Comparison of ENCODE assay signal across 11 mouse cellular contexts in the genomic region with DNA sequence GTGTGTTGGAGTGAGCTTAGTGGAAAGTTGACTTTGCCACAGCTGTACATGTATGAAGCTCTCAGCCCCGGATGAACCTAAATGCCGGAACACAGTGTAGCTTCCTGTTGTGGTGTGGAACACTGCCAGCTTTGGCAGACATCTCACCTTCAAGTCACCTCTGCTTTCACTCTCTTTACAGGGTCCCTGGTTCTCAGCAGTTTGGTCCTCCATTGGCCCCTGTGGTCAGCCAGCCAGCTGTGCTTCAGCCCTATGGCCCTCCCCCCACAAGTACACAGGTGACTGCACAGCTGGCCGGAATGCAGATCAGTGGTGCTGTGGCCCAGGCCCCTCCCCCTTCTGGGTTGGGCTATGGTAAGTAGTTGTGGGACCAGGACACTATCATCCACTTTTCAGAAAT. TPM values are rescaled to one million over a fixed set of nuclear protein-coding genes. Genes with fewer than 3 reads are reported as not detected.
DNase-seq lines count a peak whose midpoint lies in the region; ATAC-seq lines count a peak whose summit lies in the region.
"Had no signal": no experiment of that assay in that cellular context is flagged by ENCODE, and none has a peak within 500 bp of the region (broad histone marks: within the 10 kb centered on the region; RNA-seq: fewer than 3 reads in every experiment).

No protein-coding gene starts in this region.

- no peaks in the 10 kb centered on the region for H3K27me3 ChIP-seq in heart, embryonic 11.5 days (ENCODE audit: control insufficient read depth, insufficient read depth, low read length)
- no peaks in the 10 kb centered on the region for H3K27me3 ChIP-seq in heart, embryonic 16.5 days (ENCODE audit: control insufficient read depth, insufficient read depth, low read length)
- no peaks in the 10 kb centered on the region for H3K27me3 ChIP-seq in liver, embryonic 16.5 days (ENCODE audit: control insufficient read depth, insufficient read depth, low read depth, low read length)
- no peaks in the 10 kb centered on the region for H3K27me3 ChIP-seq in stomach, embryonic 16.5 days (ENCODE audit: control insufficient read depth, insufficient read depth, low read length)
- no peaks in the 10 kb centered on the region for H3K27me3 ChIP-seq in hindbrain, embryonic 12.5 days

- no peaks in the 10 kb centered on the region for H3K9me3 ChIP-seq in heart, embryonic 11.5 days (replicated peaks; ENCODE audit: control insufficient read depth, low read length)
- no peaks in the 10 kb centered on the region for H3K9me3 ChIP-seq in heart, embryonic 16.5 days (replicated peaks; ENCODE audit: control insufficient read depth, low read length)
- no peaks in the 10 kb centered on the region for H3K9me3 ChIP-seq in liver, embryonic 16.5 days (replicated peaks; ENCODE audit: control insufficient read depth, low read length)
- H3K9me3 ChIP-seq in stomach, embryonic 16.5 days (replicated peaks; ENCODE audit: control insufficient read depth, low read length) = no peaks in the 10 kb centered on the region
- no peaks in the 10 kb centered on the region for H3K9me3 ChIP-seq in hindbrain, embryonic 12.5 days (replicated peaks)

- no peak for DNase-seq in heart, postnatal 25 days (ENCODE audit: low spot score)
- no peak for DNase-seq in adipocyte (ENCODE audit: low spot score)
- DNase-seq in adrenal gland, adult 2 months = no peak
- DNase-seq: right cerebral cortex, postnatal 4 days had no signal

- intact Hi-C loops in heart, postnatal 25 days (cut with DNase I) = no loop called here

- H3K4me2 ChIP-seq in heart, embryonic 11.5 days = no peak overlapping the region
- no peak overlapping the region for H3K4me2 ChIP-seq in heart, embryonic 16.5 days (ENCODE audit: low read depth, low read length)
- no peak overlapping the region for H3K4me2 ChIP-seq in liver, embryonic 16.5 days (ENCODE audit: low read depth, low read length)
- H3K4me2 ChIP-seq in stomach, embryonic 16.5 days (ENCODE audit: low read depth, low read length) = no peak overlapping the region
- H3K4me2 ChIP-seq in hindbrain, embryonic 12.5 days (replicated peaks) = no peak overlapping the region

- WGBS in heart, embryonic 11.5 days (ENCODE audit: insufficient replicate concordance) = 73% methylated on average over 3 of the region's 3 CpGs
- 27% methylated on average over 3 of the region's 3 CpGs for WGBS in heart, embryonic 16.5 days
- WGBS in liver, embryonic 16.5 days (ENCODE audit: insufficient replicate concordance) = 54% methylated on average over 3 of the region's 3 CpGs
- 71% methylated on average over 3 of the region's 3 CpGs for WGBS in stomach, embryonic 16.5 days
- 82% methylated on average over 3 of the region's 3 CpGs for whole genome bisulfite sequencing in hindbrain, embryonic 12.5 days

- H3K27ac ChIP-seq in heart, embryonic 11.5 days (ENCODE audit: low read depth, low read length) = no peak overlapping the region
- H3K27ac ChIP-seq in heart, embryonic 16.5 days (ENCODE audit: low read length) = peak overlapping the region; percentile 5
- H3K27ac ChIP-seq in liver, embryonic 16.5 days (ENCODE audit: low read length) = no peak overlapping the region
- H3K27ac ChIP-seq in stomach, embryonic 16.5 days (ENCODE audit: low read length) = no peak overlapping the region
- no peak overlapping the region for H3K27ac ChIP-seq in hindbrain, embryonic 12.5 days
- H3K27ac ChIP-seq: hindbrain, postnatal 0 days had no signal

- H3K4me1 ChIP-seq in heart, embryonic 11.5 days (ENCODE audit: control insufficient read depth, insufficient read depth, low read length) = peaks cover 4% of the 10 kb centered on the region; the same call in 1 of the 2 replicates
- peaks cover 8% of the 10 kb centered on the region for H3K4me1 ChIP-seq in heart, embryonic 16.5 days (ENCODE audit: control insufficient read depth, insufficient read depth, low read length)
- H3K4me1 ChIP-seq in liver, embryonic 16.5 days (ENCODE audit: control insufficient read depth, low read depth, low read length) = no peaks in the 10 kb centered on the region
- H3K4me1 ChIP-seq in stomach, embryonic 16.5 days (ENCODE audit: control insufficient read depth, insufficient read depth, low read length) = no peaks in the 10 kb centered on the region
- H3K4me1 ChIP-seq in hindbrain, embryonic 12.5 days = no peaks in the 10 kb centered on the region

- no peak overlapping the region for H3K9ac ChIP-seq in heart, embryonic 11.5 days (ENCODE audit: low read depth, low read length)
- no peak overlapping the region for H3K9ac ChIP-seq in heart, embryonic 16.5 days (ENCODE audit: low read length)
- no peak overlapping the region for H3K9ac ChIP-seq in liver, embryonic 16.5 days (ENCODE audit: low read depth, low read length)
- no peak overlapping the region for H3K9ac ChIP-seq in stomach, embryonic 16.5 days (ENCODE audit: low read length)
- no peak overlapping the region for H3K9ac ChIP-seq in hindbrain, embryonic 12.5 days

- 0 out of 2 replicates have a peak, but pooled peaks have one; percentile 61 for ATAC-seq in heart, embryonic 11.5 days (replicated peaks; ENCODE audit: insufficient number of reproducible peaks, low FRiP score, low TSS enrichment)
- peak; percentile 52; the same call in 1 of the 2 replicates for ATAC-seq in heart, embryonic 16.5 days (replicated peaks; ENCODE audit: extremely low read depth, insufficient read depth, low FRiP score)
- ATAC-seq in liver, embryonic 16.5 days (ENCODE audit: low read depth) = peak; percentile 52
- ATAC-seq in stomach, embryonic 16.5 days (ENCODE audit: insufficient read depth, low FRiP score) = peak; percentile 59; the same call in 1 of the 2 replicates
- ATAC-seq in hindbrain, embryonic 12.5 days (ENCODE audit: low FRiP score) = no peak
- ATAC-seq: hindbrain, postnatal 0 days had no signal

- no peak overlapping the region for H3K4me3 ChIP-seq in heart, embryonic 11.5 days (ENCODE audit: low read depth, low read length)
- H3K4me3 ChIP-seq in heart, embryonic 16.5 days (ENCODE audit: low read length) = no peak overlapping the region
- no peak overlapping the region for H3K4me3 ChIP-seq in liver, embryonic 16.5 days (ENCODE audit: low read depth, low read length)
- no peak overlapping the region for H3K4me3 ChIP-seq in stomach, embryonic 16.5 days (replicated peaks; ENCODE audit: low read length)
- H3K4me3 ChIP-seq in hindbrain, embryonic 12.5 days = no peak overlapping the region
- H3K4me3 ChIP-seq: erythroblast, embryonic 14.5 days had no signal

- H3K36me3 ChIP-seq in heart, embryonic 11.5 days (ENCODE audit: control insufficient read depth, insufficient read depth, low read length) = peaks cover 76% of the 10 kb centered on the region
- peaks cover 88% of the 10 kb centered on the region for H3K36me3 ChIP-seq in heart, embryonic 16.5 days (ENCODE audit: control insufficient read depth, insufficient read depth)
- H3K36me3 ChIP-seq in liver, embryonic 16.5 days (ENCODE audit: control insufficient read depth, insufficient read depth) = peaks cover 77% of the 10 kb centered on the region
- H3K36me3 ChIP-seq in stomach, embryonic 16.5 days (ENCODE audit: control insufficient read depth, insufficient read depth, low read length) = peaks cover 54% of the 10 kb centered on the region
- peaks cover 98% of the 10 kb centered on the region for H3K36me3 ChIP-seq in hindbrain, embryonic 12.5 days

RNA-seq across cellular contexts. Expression of a gene that starts 8.4 kb away (rescaled TPM):
- 78.1 and 84.6 TPM in 2 replicates for polyA plus RNA-seq in heart, embryonic 11.5 days (2014; fragmentation: Nextera tagmentation; extraction: Ambion mirVana)
- total RNA-seq in heart, postnatal 25 days (2021) = 100 to 1,000 TPM in 1 of 2 experiments, 10 to 100 TPM in 1; 96.8 to 107 TPM
- polyA plus RNA-seq in heart, embryonic 16.5 days (2015; fragmentation: Nextera tagmentation; extraction: Ambion mirVana) = 73.2 and 76.2 TPM in 2 replicates
- polyA plus RNA-seq in liver, embryonic 16.5 days (2015; fragmentation: Nextera tagmentation; extraction: Ambion mirVana) = 36.5 and 46.0 TPM in 2 replicates
- 90.5 and 110 TPM in 2 replicates for polyA plus RNA-seq in stomach, embryonic 16.5 days (2015; fragmentation: Nextera tagmentation; extraction: Ambion mirVana)
- polyA plus RNA-seq in hindbrain, embryonic 12.5 days (2016; fragmentation: Nextera tagmentation; extraction: Ambion mirVana) = 102 and 109 TPM in 2 replicates
- 100 to 1,000 TPM; 109 to 142 TPM for total RNA-seq in adrenal gland, adult 2 months (2021)
- 283 and 329 TPM in 2 replicates for polyA plus RNA-seq in adrenal gland, adult 2 months (2012; rRNA removed)

RNA-seq across cellular contexts. Expression of a gene that starts 12.3 kb away (rescaled TPM):
- 13.4 and 18.8 TPM in 2 replicates for polyA plus RNA-seq in heart, embryonic 11.5 days (2014; fragmentation: Nextera tagmentation; extraction: Ambion mirVana)
- 1 to 10 TPM; 6.0 to 7.4 TPM for total RNA-seq in heart, postnatal 25 days (2021)
- 20.5 and 20.6 TPM in 2 replicates for polyA plus RNA-seq in heart, embryonic 16.5 days (2015; fragmentation: Nextera tagmentation; extraction: Ambion mirVana)
- 5.0 and 5.4 TPM in 2 replicates for polyA plus RNA-seq in liver, embryonic 16.5 days (2015; fragmentation: Nextera tagmentation; extraction: Ambion mirVana)
- 18.3 and 19.3 TPM in 2 replicates for polyA plus RNA-seq in stomach, embryonic 16.5 days (2015; fragmentation: Nextera tagmentation; extraction: Ambion mirVana)
- 32.0 and 33.4 TPM in 2 replicates for polyA plus RNA-seq in hindbrain, embryonic 12.5 days (2016; fragmentation: Nextera tagmentation; extraction: Ambion mirVana)
- total RNA-seq in adrenal gland, adult 2 months (2021) = 10 to 100 TPM; 15.5 to 18.0 TPM
- 47.8 and 51.2 TPM in 2 replicates for polyA plus RNA-seq in adrenal gland, adult 2 months (2012; rRNA removed)

RNA-seq across cellular contexts. Expression of a gene that starts 14.3 kb away (rescaled TPM):
- polyA plus RNA-seq in heart, embryonic 11.5 days (2014; fragmentation: Nextera tagmentation; extraction: Ambion mirVana) = 106 and 127 TPM in 2 replicates
- 100 to 1,000 TPM; 128 to 138 TPM for total RNA-seq in heart, postnatal 25 days (2021)
- 172 and 183 TPM in 2 replicates for polyA plus RNA-seq in heart, embryonic 16.5 days (2015; fragmentation: Nextera tagmentation; extraction: Ambion mirVana)
- 0.43 and 1.1 TPM in 2 replicates for polyA plus RNA-seq in liver, embryonic 16.5 days (2015; fragmentation: Nextera tagmentation; extraction: Ambion mirVana)
- 0.36 and 5.1 TPM in 2 replicates for polyA plus RNA-seq in stomach, embryonic 16.5 days (2015; fragmentation: Nextera tagmentation; extraction: Ambion mirVana)
- 0.85 and 5.3 TPM in 2 replicates for polyA plus RNA-seq in hindbrain, embryonic 12.5 days (2016; fragmentation: Nextera tagmentation; extraction: Ambion mirVana)
- total RNA-seq in adrenal gland, adult 2 months (2021) = under 1 TPM; 0.17 to 0.35 TPM
- polyA plus RNA-seq in adrenal gland, adult 2 months (2012; rRNA removed) = 0.13 and 0.35 TPM in 2 replicates
- polyA plus RNA-seq: erythroblast, embryonic 14.5 days had no signal

RNA-seq across cellular contexts. Expression of a gene that starts 20.3 kb away (rescaled TPM):
- 221 and 230 TPM in 2 replicates for polyA plus RNA-seq in heart, embryonic 11.5 days (2014; fragmentation: Nextera tagmentation; extraction: Ambion mirVana)
- total RNA-seq in heart, postnatal 25 days (2021) = 100 to 1,000 TPM; 120 to 126 TPM
- polyA plus RNA-seq in heart, embryonic 16.5 days (2015; fragmentation: Nextera tagmentation; extraction: Ambion mirVana) = 175 and 177 TPM in 2 replicates
- 80.3 and 86.5 TPM in 2 replicates for polyA plus RNA-seq in liver, embryonic 16.5 days (2015; fragmentation: Nextera tagmentation; extraction: Ambion mirVana)
- polyA plus RNA-seq in stomach, embryonic 16.5 days (2015; fragmentation: Nextera tagmentation; extraction: Ambion mirVana) = 149 and 187 TPM in 2 replicates
- 213 and 215 TPM in 2 replicates for polyA plus RNA-seq in hindbrain, embryonic 12.5 days (2016; fragmentation: Nextera tagmentation; extraction: Ambion mirVana)
- total RNA-seq in adrenal gland, adult 2 months (2021) = 10 to 100 TPM; 66.6 to 93.6 TPM
- 5.9 and 8.5 TPM in 2 replicates for polyA plus RNA-seq in adrenal gland, adult 2 months (2012; rRNA removed)

RNA-seq across cellular contexts. Expression of a gene that starts 24.9 kb away (rescaled TPM):
- 23.4 and 24.1 TPM in 2 replicates for polyA plus RNA-seq in heart, embryonic 11.5 days (2014; fragmentation: Nextera tagmentation; extraction: Ambion mirVana)
- 10 to 100 TPM; 46.6 to 47.6 TPM for total RNA-seq in heart, postnatal 25 days (2021)
- polyA plus RNA-seq in heart, embryonic 16.5 days (2015; fragmentation: Nextera tagmentation; extraction: Ambion mirVana) = 22.3 and 24.1 TPM in 2 replicates
- 6.1 and 6.3 TPM in 2 replicates for polyA plus RNA-seq in liver, embryonic 16.5 days (2015; fragmentation: Nextera tagmentation; extraction: Ambion mirVana)
- polyA plus RNA-seq in stomach, embryonic 16.5 days (2015; fragmentation: Nextera tagmentation; extraction: Ambion mirVana) = 23.2 and 26.8 TPM in 2 replicates
- 53.8 and 60.1 TPM in 2 replicates for polyA plus RNA-seq in hindbrain, embryonic 12.5 days (2016; fragmentation: Nextera tagmentation; extraction: Ambion mirVana)
- total RNA-seq in adrenal gland, adult 2 months (2021) = 100 to 1,000 TPM in 1 of 2 experiments, 10 to 100 TPM in 1; 95.8 to 128 TPM
- 279 and 287 TPM in 2 replicates for polyA plus RNA-seq in adrenal gland, adult 2 months (2012; rRNA removed)

Comparison
In these comparisons a context has a peak if more than half of its experiments do, and no peak if none do; other contexts are left out.
1. RNA of a gene that starts 14.3 kb away (polyA plus RNA-seq): 172 to 183 TPM in heart, embryonic 16.5 days and 106 to 127 TPM in heart, embryonic 11.5 days; 0.36 to 5.1 TPM in stomach, embryonic 16.5 days, 0.43 to 1.1 TPM in liver, embryonic 16.5 days, 0.85 to 5.3 TPM in hindbrain, embryonic 12.5 days and 0.13 to 0.35 TPM in adrenal gland, adult 2 months; every median in the first group is over 10 times any median in the second.